Mouse (Mus musculus) thymus, postnatal 0 days (tissue): ENCODE results near the gene H3f3b. TPM values are rescaled to one million over a fixed set of nuclear protein-coding genes. Genes with fewer than 3 reads are reported as not detected.
A peak's percentile ranks its signal among the peaks of the same experiment; 100 is the strongest.

ENCODE experiments used
- DNase-seq: peaks from one replicate; pipeline ENCODE4 v3.0.0-alpha.2; 2015; ENCODE audit warnings: low spot score
- polyA plus RNA-seq: library from polyadenylated mRNA; unstranded; fragments of >200 nt; fragmentation: Nextera tagmentation; extraction: Ambion mirVana; gene quantifications from 2 replicates; pipeline ENCODE4 v1.2.1, GENCODE M21; 2015

Gene H3f3b
- 2,823 and 2,911 TPM in 2 replicates for polyA plus RNA-seq

DNA sequence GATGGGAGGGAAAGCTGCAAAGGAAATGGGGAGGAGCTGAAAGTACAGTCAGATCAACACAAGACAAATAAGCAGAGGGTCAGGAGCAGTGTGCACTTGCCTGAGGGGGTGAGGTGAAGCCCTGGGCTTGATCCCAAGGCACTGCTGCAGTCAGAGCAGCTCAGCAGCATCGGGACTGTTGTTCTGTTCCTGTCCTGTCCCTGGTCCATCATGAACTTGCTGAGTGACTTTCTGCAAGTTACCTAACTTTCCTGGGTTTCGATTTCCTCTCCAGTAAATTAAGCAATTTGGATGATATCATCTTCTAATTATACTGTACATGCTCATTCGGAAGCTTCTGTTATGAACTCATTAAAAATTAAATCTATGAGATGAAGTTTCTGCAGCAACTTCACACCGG lies at the start of gene H3f3b:
H3f3b (minus strand) TSS at position 207 of the 400 bp plus-strand sequence.
- DNase-seq, result no peak

DNA sequence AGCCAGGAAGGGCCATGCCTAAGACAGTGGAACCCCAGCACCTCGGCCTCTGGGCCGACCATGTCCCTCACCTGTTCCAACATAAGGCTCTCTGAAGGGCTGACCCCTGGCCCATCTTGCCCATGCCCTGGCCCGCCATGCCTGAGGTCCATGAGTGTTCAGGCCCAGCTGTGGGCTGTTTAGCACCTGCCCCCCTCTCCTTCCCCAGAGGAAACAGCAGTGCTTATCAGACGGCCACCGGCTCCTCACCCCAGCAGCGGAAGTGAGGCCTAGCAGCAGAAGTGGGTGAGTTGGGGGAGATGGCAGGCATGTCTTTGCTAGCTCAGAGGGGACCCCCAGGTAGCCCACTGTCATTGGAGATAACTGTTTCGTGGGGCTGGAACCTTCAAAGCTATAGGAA lies 49.1 kb upstream of the H3f3b start:
- peak; percentile 73 for DNase-seq

DNA sequence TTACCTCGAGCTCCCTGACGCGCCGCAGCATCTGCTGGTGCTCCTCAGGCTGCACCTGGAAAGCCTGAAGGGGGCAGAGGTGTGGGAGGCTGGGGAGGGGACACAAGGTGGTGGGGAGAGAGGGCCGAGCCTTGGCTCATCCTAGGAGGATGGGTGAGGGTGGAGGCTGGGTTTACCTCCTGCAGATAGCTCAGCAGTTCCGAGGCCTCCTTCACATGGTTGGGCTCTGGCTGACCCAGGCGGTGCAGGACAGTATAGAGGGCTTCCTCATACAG lies 48.4 kb upstream of the H3f3b start:
- DNase-seq, result no peak

DNA sequence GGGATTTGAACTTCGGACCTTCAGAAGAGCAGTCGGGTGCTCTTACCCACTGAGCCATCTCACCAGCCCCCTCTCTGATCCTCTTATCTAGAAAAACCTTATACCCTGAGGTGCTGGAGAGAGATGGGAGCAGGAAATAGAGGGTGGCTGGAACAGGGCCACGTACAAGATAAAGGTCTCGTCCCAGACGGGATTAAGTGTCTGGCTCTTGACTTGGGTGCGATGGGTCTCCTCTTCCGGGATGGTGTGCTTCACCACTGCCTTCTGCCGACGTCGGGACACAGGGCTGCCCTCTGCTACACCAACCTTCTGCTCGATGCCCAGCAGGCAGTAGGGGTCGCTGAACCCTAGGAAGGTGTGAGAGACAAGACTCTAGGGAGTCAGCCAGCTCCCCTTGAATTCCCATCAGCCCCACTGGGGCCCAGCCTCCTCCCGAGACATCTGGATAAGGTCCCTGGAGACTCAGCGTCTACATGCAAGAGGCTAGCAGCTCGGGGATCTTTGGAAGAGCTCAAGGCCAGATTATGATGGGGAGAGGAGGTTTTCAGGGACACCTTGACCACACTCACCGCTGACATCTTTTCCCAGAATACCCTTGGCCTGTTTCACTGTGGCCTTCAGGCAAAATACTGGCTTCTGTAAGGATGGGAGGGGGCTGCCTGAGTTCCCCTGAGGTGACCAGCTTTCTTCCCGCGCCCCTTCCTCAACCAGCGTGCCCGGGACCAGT lies 47.9 kb upstream of the H3f3b start:
- no peak for DNase-seq

DNA sequence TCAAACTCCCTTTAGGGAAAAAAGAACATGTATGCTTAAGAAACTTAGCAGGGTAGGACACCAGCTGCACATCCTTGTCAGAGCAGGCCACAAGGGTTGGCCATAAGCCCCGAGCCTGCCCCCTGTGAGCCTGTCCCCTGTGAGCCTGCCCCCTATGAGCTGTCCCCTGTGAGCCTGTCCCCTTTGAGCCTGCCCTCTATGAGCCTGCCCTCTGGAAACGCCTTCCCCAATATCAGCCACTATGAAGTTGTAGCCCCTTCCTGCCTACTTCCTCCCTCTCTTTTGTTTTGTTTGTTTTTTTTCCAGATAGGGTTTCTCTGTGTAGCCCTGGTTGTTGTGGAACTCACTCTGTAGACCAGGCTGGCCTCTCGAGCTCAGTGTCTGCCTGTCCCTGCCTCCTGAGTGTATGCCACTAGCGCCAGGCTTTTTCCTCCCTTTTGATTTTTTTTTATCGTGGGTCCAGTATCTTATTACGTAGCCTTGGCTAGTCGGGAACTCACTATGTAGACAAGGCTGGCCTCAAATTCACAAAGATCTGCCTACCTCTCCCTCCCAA lies 46.8 kb upstream of the H3f3b start:
- no peak for DNase-seq

DNA sequence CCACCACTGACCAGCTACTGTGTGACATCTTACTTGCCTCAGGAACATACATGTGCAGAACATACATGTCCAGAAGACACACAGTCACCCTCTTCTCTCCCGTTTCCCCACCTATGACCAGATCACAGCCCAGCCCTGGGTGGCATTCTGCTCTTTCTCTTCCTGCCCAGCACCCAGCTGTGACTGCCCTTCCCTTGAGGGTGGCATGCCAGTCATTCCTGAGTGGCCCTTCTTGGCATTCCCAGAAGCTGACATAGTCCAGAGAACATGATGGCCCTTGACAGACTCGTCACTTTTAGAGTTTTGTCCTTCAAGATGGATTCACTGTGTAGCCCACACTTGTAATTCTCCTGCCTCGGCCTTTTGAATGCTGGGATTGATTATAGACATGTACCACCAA lies 44.8 kb upstream of the H3f3b start:
- no peak for DNase-seq

DNA sequence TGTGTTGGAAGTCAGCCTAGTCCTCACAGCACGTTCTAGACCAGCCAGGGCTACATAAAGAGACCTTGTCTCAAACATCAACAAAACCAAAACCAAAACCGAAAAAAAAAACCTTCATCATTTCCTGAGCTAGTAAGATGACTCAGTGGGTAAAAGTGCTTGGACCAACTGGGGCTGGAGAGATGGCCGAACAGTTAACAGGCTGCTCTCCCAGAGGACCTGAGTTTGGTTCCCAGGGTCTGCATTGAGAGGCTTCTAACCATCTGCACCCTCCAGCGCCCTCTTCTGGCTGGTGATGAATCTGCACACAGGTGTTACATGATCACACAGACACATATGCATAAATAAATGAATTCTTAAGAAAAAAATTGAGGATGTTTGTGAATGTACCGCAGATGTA lies 43.7 kb upstream of the H3f3b start:
- peak; percentile 58 for DNase-seq

DNA sequence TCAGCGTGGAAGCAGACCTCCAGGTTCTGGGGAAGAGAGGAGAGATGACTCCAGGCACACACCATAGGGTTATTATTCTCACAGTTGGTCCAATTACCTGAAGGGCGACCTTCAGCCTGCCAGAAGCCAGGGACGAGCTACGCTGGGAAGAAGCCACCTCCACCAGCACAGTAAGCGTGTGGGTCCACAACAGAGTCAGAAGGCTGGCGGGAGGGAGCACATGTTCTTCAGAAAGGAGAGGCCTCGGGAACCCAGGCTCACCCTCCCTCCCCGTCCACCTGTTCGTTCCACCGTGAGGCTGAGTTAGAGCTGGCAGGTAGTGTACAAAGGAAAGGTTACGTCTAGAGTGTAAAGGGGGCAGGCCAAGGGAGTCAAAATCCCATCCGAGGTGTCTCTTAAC lies 37.6 kb upstream of the H3f3b start:
- no peak for DNase-seq

DNA sequence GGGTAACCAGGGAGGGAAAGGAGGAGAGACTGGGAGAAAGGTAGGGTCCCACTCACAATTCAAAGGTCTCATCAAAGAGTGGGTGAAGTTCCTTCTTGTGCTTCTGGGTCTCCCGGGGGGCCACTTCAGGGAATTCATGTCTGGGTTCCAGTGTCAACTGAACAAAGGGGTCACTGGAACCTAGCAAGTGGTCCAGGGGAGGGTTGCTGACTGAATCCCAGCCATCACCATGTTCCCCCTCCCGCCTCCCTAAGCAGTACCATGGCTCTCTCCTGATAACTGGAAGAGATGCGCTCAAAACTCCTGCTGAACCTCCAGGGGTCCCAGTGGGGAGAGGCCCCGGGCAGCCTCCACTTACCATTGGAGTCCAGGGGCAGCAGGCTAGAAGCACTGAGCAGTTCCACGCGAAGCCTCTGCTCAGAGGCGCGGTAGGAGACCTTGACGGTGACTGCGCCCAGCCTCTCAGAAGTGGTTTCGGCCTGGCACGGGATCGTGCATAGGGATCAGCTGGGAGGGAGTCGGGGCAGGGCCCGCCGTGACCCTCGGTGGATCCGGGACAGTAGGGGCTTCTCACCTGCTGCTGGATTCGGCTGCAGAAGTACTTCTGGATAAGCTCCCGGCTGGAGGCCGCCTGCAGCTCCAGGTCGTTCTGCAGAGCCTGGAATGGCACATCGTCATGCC lies 36.6 kb upstream of the H3f3b start:
- DNase-seq, result no peak

DNA sequence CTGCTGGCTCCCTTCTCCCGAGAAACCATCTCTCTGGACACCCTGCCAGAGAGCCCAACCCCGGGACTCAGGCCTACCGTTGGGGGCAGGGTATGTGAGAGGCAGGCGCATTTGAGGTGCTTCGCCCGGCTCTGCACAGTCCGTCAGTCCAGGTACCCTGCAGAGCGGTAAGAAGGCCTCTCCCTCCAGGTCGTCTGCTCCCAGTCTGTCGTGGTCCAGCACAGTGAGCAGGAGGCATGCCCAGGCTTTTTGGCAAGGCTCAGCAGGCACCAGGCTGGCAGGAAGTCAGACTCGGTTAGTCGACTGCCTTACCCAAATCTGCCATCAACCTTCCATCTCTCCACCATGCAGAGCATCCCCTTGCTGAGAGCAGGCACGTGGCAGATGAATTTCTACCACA lies 35.8 kb upstream of the H3f3b start:
- no peak for DNase-seq

DNA sequence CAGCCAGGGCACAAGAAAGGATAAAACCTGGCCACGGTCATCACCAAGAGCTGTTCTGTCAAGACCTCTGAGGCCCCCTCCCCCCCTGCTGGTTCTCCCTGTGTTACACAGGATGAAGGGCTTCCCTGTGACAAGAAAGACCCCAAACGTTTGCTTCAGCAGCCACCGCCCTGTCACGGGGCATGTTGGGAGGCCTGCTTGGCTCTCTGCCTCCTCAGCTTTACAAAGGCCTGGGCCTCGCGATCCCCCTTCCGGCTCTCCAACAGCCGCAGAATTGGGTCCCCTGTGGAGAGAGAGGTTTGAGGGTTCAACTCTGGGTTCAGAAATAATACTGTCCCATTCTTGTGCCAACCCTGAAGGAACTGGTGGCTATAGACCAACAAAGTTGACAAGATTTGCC lies 34.8 kb upstream of the H3f3b start:
- DNase-seq, result no peak

DNA sequence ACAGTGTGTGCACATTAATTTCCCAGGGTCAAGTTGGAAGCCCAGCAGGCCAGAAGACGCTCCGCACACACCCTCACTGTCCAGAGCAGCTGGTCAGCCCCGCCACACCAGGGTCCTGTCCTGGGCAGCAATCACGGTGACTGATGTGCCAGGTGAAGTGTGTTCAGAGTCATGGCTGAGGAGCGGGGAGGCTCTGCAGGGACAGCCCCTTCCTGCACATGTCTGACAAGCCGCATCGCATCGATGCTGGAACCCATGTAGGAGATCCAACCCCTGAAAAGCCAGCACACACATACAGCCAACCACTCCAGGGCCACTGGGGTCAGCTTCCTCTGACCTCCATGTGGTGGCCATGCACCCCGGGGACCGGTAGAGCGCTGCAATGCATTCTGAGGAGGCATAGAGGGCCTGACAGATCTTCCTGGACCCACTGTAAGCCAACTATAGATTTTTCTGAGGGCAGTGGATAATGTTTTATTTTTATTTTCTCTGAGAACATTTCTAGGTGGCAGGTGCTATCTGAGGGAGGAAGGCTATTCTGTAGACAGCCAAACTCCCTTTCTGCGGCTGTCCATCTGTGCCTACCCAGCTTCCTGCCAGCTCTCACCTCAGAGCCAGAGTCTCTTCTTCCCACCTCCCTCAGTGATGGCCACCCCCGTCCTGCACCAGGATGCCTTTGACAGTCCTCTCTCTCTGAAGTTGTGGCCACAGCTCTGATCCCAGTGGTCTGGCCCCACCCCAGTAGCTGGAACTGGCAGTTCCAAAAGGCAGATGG lies 34.1 kb upstream of the H3f3b start:
- no peak for DNase-seq

DNA sequence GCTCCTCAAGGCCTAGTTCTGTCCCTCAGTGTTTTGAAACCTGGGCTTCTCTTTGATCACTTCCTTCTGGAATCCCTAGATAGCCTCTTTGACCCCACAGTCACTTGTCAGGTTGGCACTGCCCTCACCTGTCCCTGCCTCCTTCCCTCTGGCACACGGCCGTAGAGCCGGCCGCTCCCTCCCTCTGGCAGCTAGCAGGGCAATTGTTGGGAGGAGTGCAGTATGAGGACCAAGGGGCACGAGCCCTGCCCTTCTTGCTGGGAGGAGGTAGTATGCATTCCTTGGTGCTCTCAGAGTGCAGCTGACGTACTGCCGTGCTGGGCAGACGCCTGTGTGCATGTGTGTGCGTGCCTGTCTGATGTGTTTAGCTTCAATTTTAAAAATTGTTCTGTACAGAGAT lies 32.8 kb upstream of the H3f3b start:
- DNase-seq, result no peak

DNA sequence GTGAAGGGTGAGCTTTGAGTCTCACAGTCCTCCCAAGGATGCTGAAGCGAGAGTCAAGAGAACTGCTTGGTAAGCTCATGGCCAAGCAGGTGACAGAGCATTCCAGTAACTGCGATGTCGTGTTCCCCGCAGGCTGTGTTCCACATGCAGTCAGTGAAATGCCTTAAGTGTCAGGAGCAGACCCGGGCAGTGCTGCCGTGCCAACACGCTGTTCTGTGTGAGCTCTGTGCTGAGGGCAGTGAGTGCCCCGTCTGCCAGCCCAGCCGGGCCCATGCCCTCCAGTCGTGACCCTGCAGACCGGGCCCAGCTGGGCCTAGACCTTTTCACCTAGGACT lies 31.9 kb upstream of the H3f3b start:
- DNase-seq, result no peak

DNA sequence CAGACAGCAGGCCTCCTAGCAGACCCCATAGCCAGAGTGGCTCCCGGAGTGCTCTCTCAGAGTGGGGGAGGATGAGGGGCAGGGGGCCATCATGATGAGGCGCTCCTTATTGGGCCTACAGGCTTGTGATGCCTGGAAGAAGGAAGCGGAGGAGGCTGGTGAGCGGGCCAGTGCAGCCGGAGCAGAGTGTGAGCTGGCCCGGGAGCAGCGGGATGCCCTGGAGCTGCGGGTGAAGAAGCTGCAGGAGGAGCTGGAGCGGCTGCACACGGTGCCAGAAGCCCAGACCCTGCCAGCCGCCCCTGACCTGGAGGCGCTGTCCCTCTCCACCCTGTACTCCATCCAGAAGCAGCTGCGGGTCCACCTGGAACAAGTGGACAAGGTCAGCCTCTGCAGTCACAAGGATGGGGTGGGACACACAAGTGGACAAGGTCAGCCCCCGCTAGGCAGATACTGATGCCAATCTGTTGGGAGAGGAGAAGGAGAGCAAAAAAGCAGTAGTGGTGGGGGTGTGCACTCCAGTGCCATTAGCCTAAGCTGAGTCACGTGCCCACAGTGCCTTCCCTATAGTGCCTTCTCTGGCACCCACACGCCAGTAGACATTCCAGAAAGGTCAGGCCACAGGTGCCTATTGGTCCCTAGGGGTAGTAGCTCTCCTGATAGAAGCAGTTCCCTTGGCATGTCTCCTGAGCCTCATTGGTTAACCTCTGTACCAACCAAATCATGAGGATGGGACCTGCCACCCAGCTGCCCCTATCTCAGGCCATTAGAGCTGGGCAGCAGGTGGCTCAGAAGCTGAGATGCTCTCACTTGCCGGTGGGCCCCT lies 31.3 kb upstream of the H3f3b start:
- DNase-seq, result no peak

DNA sequence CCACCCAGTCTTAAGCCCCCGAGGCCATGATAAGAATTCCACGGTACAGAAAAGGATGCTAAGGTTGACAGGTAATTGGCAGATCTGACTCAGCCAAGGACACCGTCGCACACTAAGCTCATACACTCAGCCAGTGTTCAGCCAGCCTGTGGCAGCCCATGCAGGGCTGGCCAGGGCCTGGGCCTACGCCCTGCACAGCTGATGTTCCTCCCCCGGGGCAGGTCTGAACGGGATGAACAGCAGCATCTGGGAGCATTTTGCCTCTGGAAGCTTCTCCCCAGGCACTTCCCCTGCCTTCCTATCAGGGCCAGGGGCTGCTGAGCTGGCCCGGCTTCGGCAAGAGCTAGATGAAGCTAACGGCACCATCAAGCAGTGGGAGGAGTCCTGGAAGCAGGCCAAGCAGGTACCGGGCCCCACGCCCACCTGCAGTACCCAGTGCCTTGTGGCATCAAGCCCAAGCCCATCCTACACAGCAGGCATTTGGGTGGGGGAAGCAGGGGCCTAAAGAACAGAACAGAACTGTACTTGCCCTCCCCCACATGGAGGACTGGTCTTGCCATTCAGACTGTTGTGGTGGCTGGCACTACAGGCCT lies 30.4 kb upstream of the H3f3b start:
- DNase-seq, result no peak

DNA sequence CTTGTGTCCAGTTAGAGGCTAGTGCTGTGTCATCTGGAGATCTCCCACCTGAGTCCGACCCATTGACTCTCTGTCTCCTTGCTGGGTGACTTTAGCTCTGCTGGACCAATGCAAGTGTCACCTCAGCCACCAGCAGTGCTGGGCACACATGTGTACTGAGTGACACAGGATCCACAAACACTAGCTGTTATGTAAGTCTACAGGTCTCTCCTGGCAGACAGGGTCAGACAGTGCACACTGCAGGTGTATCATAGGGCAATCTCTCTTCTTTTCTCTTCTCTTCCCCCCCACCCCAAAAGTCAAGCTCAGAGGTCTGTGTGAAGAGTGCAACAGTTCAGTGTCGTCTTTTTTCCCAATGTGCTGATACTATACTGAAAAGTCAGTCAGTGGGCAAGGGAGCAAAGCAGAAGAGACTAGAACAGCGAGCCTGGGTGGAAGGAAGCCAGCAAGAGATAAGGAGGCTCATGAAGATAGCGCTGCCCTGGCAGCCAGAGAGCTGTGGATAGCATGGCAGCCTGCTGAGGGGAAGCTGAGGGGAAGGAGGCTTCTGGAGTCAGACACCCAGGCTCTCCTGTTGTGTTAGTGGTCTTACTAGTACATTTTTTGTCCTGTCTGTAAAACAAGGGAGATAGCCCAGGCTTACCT lies 29.6 kb upstream of the H3f3b start:
- no peak for DNase-seq

DNA sequence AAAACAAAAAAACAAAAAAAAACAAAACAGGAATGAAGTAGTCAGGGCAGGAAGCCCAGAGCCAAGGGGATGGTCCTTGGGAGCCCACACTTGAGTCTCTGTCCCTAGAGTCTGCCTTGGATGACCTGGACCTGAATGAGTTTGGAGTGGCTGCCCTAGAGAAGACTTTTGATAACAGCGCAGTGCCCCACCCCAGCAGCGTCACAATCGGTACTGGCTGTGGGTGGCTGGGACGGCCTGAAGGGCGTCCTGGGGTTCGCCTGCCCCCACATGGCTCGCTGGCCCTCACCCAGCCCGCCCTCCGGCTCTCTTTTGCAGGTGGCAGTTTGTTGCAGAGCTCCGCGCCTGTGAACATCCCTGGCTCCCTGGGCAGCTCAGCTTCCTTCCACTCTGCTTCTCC lies 28.1 kb upstream of the H3f3b start:
- DNase-seq, result no peak

DNA sequence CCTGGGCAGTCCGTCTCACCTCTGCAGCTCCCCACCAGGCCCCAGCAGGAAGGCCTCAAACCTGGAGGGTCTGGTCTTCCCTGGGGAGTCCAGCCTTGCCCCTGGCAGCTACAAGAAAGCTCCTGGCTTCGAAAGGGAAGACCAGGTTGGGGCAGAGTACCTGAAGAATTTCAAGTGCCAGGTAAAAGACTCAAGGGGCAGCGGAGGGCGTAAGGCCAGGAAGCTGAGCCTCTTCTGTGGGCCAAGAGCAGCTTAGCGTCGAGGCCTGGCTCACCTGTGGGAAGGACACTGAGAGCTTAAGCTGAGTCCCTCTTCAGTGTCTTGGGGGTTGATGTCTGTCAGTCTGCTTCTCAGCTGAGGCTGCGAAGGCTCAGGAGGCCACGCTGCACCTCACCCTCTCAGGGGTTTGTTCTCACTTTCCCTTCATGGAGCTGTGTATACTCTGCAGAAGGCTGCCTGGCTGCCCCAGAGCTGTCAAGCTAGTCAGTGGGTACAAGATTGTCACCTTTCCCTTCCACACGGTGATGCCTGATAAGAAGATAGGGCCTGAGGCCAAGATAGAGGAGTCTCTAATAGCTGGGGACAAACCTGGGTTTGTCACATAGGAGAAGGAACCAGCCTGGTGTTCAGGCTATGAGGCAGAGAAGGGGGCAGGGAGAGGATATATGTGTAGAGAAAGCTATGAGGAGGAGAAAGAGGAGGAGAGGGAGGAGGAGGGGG lies 25.9 kb upstream of the H3f3b start:
- no peak for DNase-seq

DNA sequence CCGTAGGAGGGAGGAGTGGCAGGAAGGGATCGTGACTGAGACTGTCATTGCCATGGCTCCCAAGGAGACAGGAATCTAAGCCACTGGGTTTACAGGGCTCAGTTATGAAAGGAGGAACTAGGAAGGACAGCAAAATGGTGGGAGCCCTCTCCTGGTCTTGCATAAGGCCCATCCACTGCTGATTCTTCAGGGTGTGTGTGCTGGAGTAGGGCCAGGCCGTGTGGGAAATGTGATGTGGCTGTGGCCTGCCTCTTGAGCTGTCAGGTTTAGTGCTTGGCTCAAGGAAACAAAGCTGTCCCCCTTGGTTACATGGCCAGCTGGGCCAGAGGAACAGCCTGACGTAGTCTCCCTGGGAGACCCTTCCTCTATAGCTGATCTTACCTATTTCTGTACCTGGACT lies 22.4 kb upstream of the H3f3b start:
- no peak for DNase-seq
